Comparison of ENCODE assay signal across 9 mouse cellular contexts in the genomic region with DNA sequence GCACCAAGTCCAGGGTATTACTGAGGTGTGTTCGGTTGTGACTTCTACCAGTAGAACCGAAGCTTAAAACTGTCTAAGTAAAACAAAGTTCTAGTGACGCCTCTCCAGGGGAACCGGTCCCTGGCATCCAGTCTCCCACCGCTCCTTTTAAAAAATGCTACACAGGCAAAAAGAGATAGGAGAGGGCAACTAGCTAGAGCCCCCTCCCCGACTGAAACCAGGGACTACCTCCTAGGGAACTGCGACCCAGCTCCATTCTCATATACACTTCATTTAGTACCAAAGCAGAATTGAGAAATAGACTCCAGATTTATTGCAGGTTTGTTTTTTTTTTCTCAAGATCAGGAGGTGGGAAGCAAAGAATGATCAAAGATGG. TPM values are rescaled to one million over a fixed set of nuclear protein-coding genes. Genes with fewer than 3 reads are reported as not detected.
A peak's percentile ranks its signal among the peaks of the same experiment; 100 is the strongest.
DNase-seq lines count a peak whose midpoint lies in the region; ATAC-seq and TF ChIP-seq lines count a peak whose summit lies in the region.
"Had no signal": no experiment of that assay in that cellular context is flagged by ENCODE, and none has a peak within 500 bp of the region (broad histone marks: within the 10 kb centered on the region; RNA-seq: fewer than 3 reads in every experiment).

No protein-coding gene starts in this region.

- 50% methylated on average over 7 of the region's 7 CpGs for WGBS in heart, adult 2 months
- WGBS in forebrain, embryonic 16.5 days: 15% methylated on average over 7 of the region's 7 CpGs
- WGBS in liver, postnatal 0 days (ENCODE audit: insufficient replicate concordance): 40% methylated on average over 7 of the region's 7 CpGs

- H3K36me3 ChIP-seq in heart, adult 2 months (ENCODE audit: control insufficient read depth, insufficient read depth, low read length): no peaks in the 10 kb centered on the region
- no peaks in the 10 kb centered on the region for H3K36me3 ChIP-seq in ES-E14 (ENCODE audit: control insufficient read depth, insufficient read depth, low read length, poor library complexity, severe bottlenecking)
- no peaks in the 10 kb centered on the region for H3K36me3 ChIP-seq in forebrain, embryonic 16.5 days (ENCODE audit: control insufficient read depth, insufficient read depth)
- no peaks in the 10 kb centered on the region for H3K36me3 ChIP-seq in liver, postnatal 0 days (replicated peaks; ENCODE audit: insufficient read depth, low read length)

- no peak overlapping the region for H3K9ac ChIP-seq in heart, adult 2 months (ENCODE audit: low read depth, low read length)
- peak overlapping the region; percentile 89; the same call in 1 of the 2 replicates for H3K9ac ChIP-seq in ES-E14 (ENCODE audit: insufficient read depth, low read depth, low read length, poor library complexity, severe bottlenecking)
- H3K9ac ChIP-seq in forebrain, embryonic 16.5 days (replicated peaks; ENCODE audit: low read depth, low read length): peak overlapping the region; percentile 81
- peak overlapping the region; percentile 91 for H3K9ac ChIP-seq in liver, postnatal 0 days (replicated peaks)

- DNase-seq in heart, adult 2 months: peak in 1 of 2 experiments; percentile 18
- DNase-seq in heart, postnatal 36 days: no peak
- no peak for DNase-seq in ES-E14 (ENCODE audit: low read depth, low spot score)
- no peak for DNase-seq in liver, postnatal 0 days
- no peak for DNase-seq in ovary, adult 18-20 months (ENCODE audit: low spot score)
- no peak for DNase-seq in right cerebral cortex, adult 18-20 months
- DNase-seq in retina, embryonic 14.5 days (ENCODE audit: low spot score): no peak

- peak overlapping the region; percentile 57 for H3K4me2 ChIP-seq in forebrain, embryonic 16.5 days (ENCODE audit: low read length)
- peak overlapping the region; percentile 95 for H3K4me2 ChIP-seq in liver, postnatal 0 days (ENCODE audit: low read depth, low read length)

- no peaks in the 10 kb centered on the region for H3K79me2 ChIP-seq in heart, adult 2 months (replicated peaks; ENCODE audit: control insufficient read depth, insufficient read depth, low read length)

- intact Hi-C loops in heart, adult 2 months (cut with DNase I): no loop called here
- intact Hi-C loops in heart, postnatal 36 days (cut with DNase I): loop anchor here (5.0 kb wide), 1 partner anchor 123 kb away; no protein-coding TSS in a partner anchor

- 0 out of 2 replicates have a peak, but pooled peaks cover 3% of the 10 kb centered on the region for H3K4me1 ChIP-seq in heart, adult 2 months (ENCODE audit: control insufficient read depth, insufficient read depth, low read length)
- H3K4me1 ChIP-seq in ES-E14 (ENCODE audit: control insufficient read depth in 2 of 2, insufficient read depth in 2 of 2, low read length in 2 of 2, poor library complexity in 1 of 2): peaks cover 2 to 4% of the 10 kb centered on the region in 2 experiments; a peak in 1 of 4 replicates
- H3K4me1 ChIP-seq in forebrain, embryonic 16.5 days (replicated peaks; ENCODE audit: control insufficient read depth, insufficient read depth, low read length): peaks cover 15% of the 10 kb centered on the region
- peaks cover 15% of the 10 kb centered on the region for H3K4me1 ChIP-seq in liver, postnatal 0 days (ENCODE audit: insufficient read depth)

- no peak for ATAC-seq in forebrain, embryonic 16.5 days
- ATAC-seq in liver, postnatal 0 days: no peak
- ATAC-seq: Patski had no signal

- no peak for TF ChIP-seq POLR2A in heart, adult 2 months (IDR thresholded peaks at IDR 0.05; ENCODE audit: insufficient read depth, low read depth, low read length)

- no peak for TF ChIP-seq CTCF in heart, adult 2 months (IDR thresholded peaks at IDR 0.05)
- no peak for TF ChIP-seq CTCF in liver, postnatal 0 days (IDR thresholded peaks at IDR 0.05; ENCODE audit: low read depth)

- H3K9me3 ChIP-seq in ES-E14 (ENCODE audit: control insufficient read depth, insufficient read depth, low read depth, low read length): no peaks in the 10 kb centered on the region
- H3K9me3 ChIP-seq in forebrain, embryonic 16.5 days (ENCODE audit: control insufficient read depth, low read length): no peaks in the 10 kb centered on the region
- H3K9me3 ChIP-seq in liver, postnatal 0 days (ENCODE audit: low read length): no peaks in the 10 kb centered on the region

- in situ Hi-C loops in ES-E14 (cut with MboI; ENCODE audit: low sequenced_read_pairs in 2 of 2, unreplicated experiment in 2 of 2): no loop called here

- H3K4me3 ChIP-seq in heart, adult 2 months: peak overlapping the region; percentile 90
- H3K4me3 ChIP-seq in ES-E14 (ENCODE audit: insufficient read depth in 1 of 2, low read depth in 1 of 2, low read length in 2 of 2, poor library complexity in 1 of 2, severe bottlenecking in 1 of 2): peak overlapping the region; percentile 86 to 97
- peak overlapping the region; percentile 79 for H3K4me3 ChIP-seq in forebrain, embryonic 16.5 days (replicated peaks; ENCODE audit: low read length)
- peak overlapping the region; percentile 84 for H3K4me3 ChIP-seq in liver, postnatal 0 days (ENCODE audit: low read depth, low read length)

- no peak overlapping the region; the same call in 1 of the 2 replicates for H3K27ac ChIP-seq in heart, adult 2 months
- no peak overlapping the region for H3K27ac ChIP-seq in ES-E14 (ENCODE audit: insufficient read depth, low read depth, low read length, poor library complexity, severe bottlenecking)
- no peak overlapping the region for H3K27ac ChIP-seq in forebrain, embryonic 16.5 days (ENCODE audit: low read length)
- no peak overlapping the region for H3K27ac ChIP-seq in liver, postnatal 0 days (ENCODE audit: low read depth)

- H3K27me3 ChIP-seq in heart, adult 2 months (ENCODE audit: control insufficient read depth, insufficient read depth, low read length): no peaks in the 10 kb centered on the region
- peaks cover 2% of the 10 kb centered on the region; the same call in 1 of the 2 replicates for H3K27me3 ChIP-seq in forebrain, embryonic 16.5 days (replicated peaks; ENCODE audit: control insufficient read depth, insufficient read depth, low read length)
- H3K27me3 ChIP-seq in liver, postnatal 0 days (ENCODE audit: insufficient read depth, low read length): peaks cover 5% of the 10 kb centered on the region; the same call in 1 of the 2 replicates
- H3K27me3 ChIP-seq: Patski had no signal

- TF ChIP-seq EP300 in heart, adult 2 months (IDR thresholded peaks at IDR 0.05; ENCODE audit: insufficient read depth, low read depth, low read length): no peak
- TF ChIP-seq EP300 in liver, postnatal 0 days (IDR thresholded peaks at IDR 0.05; ENCODE audit: low read depth): no peak

TF ChIP-seq in ES-E14, 5 proteins besides CTCF, POLR2A, EP300 and RAD21:
- no peak for TF ChIP-seq ZC3H11A (IDR thresholded peaks at IDR 0.05; ENCODE audit: borderline replicate concordance, low read depth, low read length)
- no peak for TF ChIP-seq ZNF384 (IDR thresholded peaks at IDR 0.05; ENCODE audit: low read depth, low read length)
- TF ChIP-seq HCFC1 (IDR thresholded peaks at IDR 0.05; ENCODE audit: borderline replicate concordance, insufficient read depth, low read length): no peak
- no peak for TF ChIP-seq MAFK (IDR thresholded peaks at IDR 0.05; ENCODE audit: insufficient read depth, low read depth, low read length)
- no peak for TF ChIP-seq CHD2 (IDR thresholded peaks at IDR 0.05; ENCODE audit: low read depth, low read length)

RNA-seq across cellular contexts. Expression of a gene that starts 2.6 kb away (rescaled TPM):
- total RNA-seq in heart, adult 2 months (2021): 1 to 10 TPM; 9.7 to 9.8 TPM
- polyA plus RNA-seq in heart, adult 2 months (2012; rRNA removed): 6.1 and 10.0 TPM in 2 replicates
- 1 to 10 TPM; 8.6 to 9.0 TPM for total RNA-seq in heart, postnatal 36 days (2021)
- 6.6 and 7.6 TPM in 2 replicates for total RNA-seq in ES-E14 (2012; rRNA removed)
- polyA plus RNA-seq in forebrain, embryonic 16.5 days (2015; fragmentation: Nextera tagmentation; extraction: Ambion mirVana): 48.1 and 71.1 TPM in 2 replicates
- polyA plus RNA-seq in liver, postnatal 0 days (2015; fragmentation: Nextera tagmentation; extraction: Ambion mirVana): 2.8 and 3.1 TPM in 2 replicates

RNA-seq across cellular contexts. Expression of a gene that starts 36.2 kb away (rescaled TPM):
- total RNA-seq in heart, adult 2 months (2021): 10 to 100 TPM; 63.6 to 70.1 TPM
- polyA plus RNA-seq in heart, adult 2 months (2012; rRNA removed): 30.6 and 51.5 TPM in 2 replicates
- total RNA-seq in heart, postnatal 36 days (2021): 10 to 100 TPM; 57.3 to 73.2 TPM
- 41.5 and 47.3 TPM in 2 replicates for total RNA-seq in ES-E14 (2012; rRNA removed)
- polyA plus RNA-seq in forebrain, embryonic 16.5 days (2015; fragmentation: Nextera tagmentation; extraction: Ambion mirVana): 99.3 and 100 TPM in 2 replicates
- 31.3 and 31.6 TPM in 2 replicates for polyA plus RNA-seq in liver, postnatal 0 days (2015; fragmentation: Nextera tagmentation; extraction: Ambion mirVana)
